Mouse (Mus musculus) limb, embryonic 14.5 days (tissue): ENCODE data around the gene Fam53b. TPM values are rescaled to one million over a fixed set of nuclear protein-coding genes. Genes with fewer than 3 reads are reported as not detected.

ENCODE experiments used
- ATAC-seq: fragments of 200-750 bp; cut with Nextera tagmentation; 2 replicates; pipeline ENCODE4 v1.8.0; 2017; ENCODE audit warnings: low read depth, moderate number of reproducible peaks, moderate TSS enrichment; ENCODE audit not compliant: low FRiP score
- DNase-seq: peaks from one replicate; pipeline ENCODE4 v3.0.0-alpha.2; 2015; ENCODE audit warnings: low spot score
- H3K27ac ChIP-seq: fragments of 300-500 bp; sonication (generic); replicated peaks from 2 replicates; pipeline ENCODE4 v1.5.1; 2014; ENCODE audit warnings: low read depth, mild to moderate bottlenecking, low read length, moderate library complexity, mixed read lengths
- H3K27me3 ChIP-seq: fragments of 300-500 bp; sonication (generic); 2 replicates; pipeline ENCODE4 v1.6.1; 2014; ENCODE audit warnings: low read length, mixed read lengths; ENCODE audit not compliant: control insufficient read depth, insufficient read depth
- H3K36me3 ChIP-seq: fragments of 300-500 bp; sonication (generic); 2 replicates; pipeline ENCODE4 v1.6.1; 2014; ENCODE audit warnings: mild to moderate bottlenecking, low read length, moderate library complexity, mixed read lengths; ENCODE audit not compliant: control insufficient read depth, insufficient read depth
- H3K4me1 ChIP-seq: fragments of 300-500 bp; sonication (generic); 2 replicates; pipeline ENCODE4 v1.6.1; 2014; ENCODE audit warnings: antibody characterized with exemption, low read length, mixed read lengths; ENCODE audit not compliant: control insufficient read depth, insufficient read depth
- H3K4me2 ChIP-seq: fragments of 300-500 bp; sonication (generic); replicated peaks from 2 replicates; pipeline ENCODE4 v1.6.1; 2014; ENCODE audit warnings: low read depth, mild to moderate bottlenecking, low read length, moderate library complexity; ENCODE audit not compliant: severe bottlenecking
- H3K4me3 ChIP-seq: fragments of 300-500 bp; sonication (generic); replicated peaks from 2 replicates; pipeline ENCODE4 v1.5.1; 2014; ENCODE audit warnings: low read length
- H3K9ac ChIP-seq: fragments of 300-500 bp; sonication (generic); 2 replicates; pipeline ENCODE4 v1.6.1; 2014; ENCODE audit warnings: mild to moderate bottlenecking, low read depth, low read length, moderate library complexity; ENCODE audit not compliant: severe bottlenecking
- H3K9me3 ChIP-seq: fragments of 300-500 bp; sonication (generic); 2 replicates; pipeline ENCODE4 v1.6.1; 2016; ENCODE audit warnings: low read length; ENCODE audit not compliant: control insufficient read depth
- POLR2A ChIP-seq: fragments of 200-500 bp; IDR thresholded peaks from 2 replicates; pipeline ENCODE4 v1.8.0; 2012; ENCODE audit warnings: inconsistent platforms, mild to moderate bottlenecking, moderate library complexity, borderline replicate concordance; ENCODE audit not compliant: insufficient read depth, insufficient read length; ENCODE audit errors: extremely low read depth
- whole genome bisulfite sequencing: fragments of 180-500 bp; shearing (Covaris S2); extraction: QIAGEN DNeasy Blood & Tissue Kit; methylation state at CpG from one replicate; pipeline ENCODE4 v1.1.7; 2014; 5-methylcytosine and 5-hydroxymethylcytosine counted together
- polyA plus RNA-seq, 2 experiments: library from polyadenylated mRNA; depleted of rRNA in 1 of 2; stranded (reverse) in 1 of 2; unstranded in 1 of 2; fragments of >200 nt; fragmentation: Nextera tagmentation in 1 of 2; extraction: Ambion mirVana in 1 of 2; gene quantifications; 2 replicates each; pipeline versions ENCODE4 v1.2.1 to v1.2.3; 2012 to 2014

Fam53b gene
- polyA plus RNA-seq, 2 experiments: 15.1 to 20.8 TPM

DNA sequence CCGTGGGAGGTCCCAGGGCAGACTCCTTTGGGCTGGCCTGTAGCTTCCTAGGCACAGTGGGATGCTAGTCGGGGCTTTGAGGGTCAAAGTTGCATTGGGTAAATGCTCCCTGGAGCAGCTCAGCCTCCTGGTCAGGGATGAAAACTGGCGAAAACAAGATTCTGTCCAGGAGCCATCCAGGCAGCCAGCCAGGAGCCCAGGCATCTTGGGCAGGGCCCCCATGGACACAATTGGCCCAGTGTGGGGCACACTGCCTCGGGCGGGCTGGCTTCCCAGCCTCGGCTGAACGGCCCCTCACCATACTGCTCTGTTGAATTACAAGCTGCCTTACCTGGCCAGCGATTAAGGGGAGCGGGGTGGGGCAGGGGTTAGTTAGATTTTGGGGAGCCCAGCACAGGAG, 121.0 kb downstream of the Fam53b start:
- no peak for DNase-seq
- Histone ChIP-seq H3K4me1 (0 out of 2 replicates have a peak, but pooled peaks cover 15% of the 10 kb centered on the region), H3K9me3 (no peaks in the 10 kb centered on the region), H3K9ac (no peak overlapping the region), H3K4me2 (no peak overlapping the region), H3K27ac (no peak overlapping the region), H3K36me3 (no peaks in the 10 kb centered on the region), H3K4me3 (no peak overlapping the region), H3K27me3 (no peaks in the 10 kb centered on the region)
- WGBS: 68% methylated on average over 9 of the region's 9 CpGs
- TF ChIP-seq POLR2A: no peak
- ATAC-seq: no peak

DNA sequence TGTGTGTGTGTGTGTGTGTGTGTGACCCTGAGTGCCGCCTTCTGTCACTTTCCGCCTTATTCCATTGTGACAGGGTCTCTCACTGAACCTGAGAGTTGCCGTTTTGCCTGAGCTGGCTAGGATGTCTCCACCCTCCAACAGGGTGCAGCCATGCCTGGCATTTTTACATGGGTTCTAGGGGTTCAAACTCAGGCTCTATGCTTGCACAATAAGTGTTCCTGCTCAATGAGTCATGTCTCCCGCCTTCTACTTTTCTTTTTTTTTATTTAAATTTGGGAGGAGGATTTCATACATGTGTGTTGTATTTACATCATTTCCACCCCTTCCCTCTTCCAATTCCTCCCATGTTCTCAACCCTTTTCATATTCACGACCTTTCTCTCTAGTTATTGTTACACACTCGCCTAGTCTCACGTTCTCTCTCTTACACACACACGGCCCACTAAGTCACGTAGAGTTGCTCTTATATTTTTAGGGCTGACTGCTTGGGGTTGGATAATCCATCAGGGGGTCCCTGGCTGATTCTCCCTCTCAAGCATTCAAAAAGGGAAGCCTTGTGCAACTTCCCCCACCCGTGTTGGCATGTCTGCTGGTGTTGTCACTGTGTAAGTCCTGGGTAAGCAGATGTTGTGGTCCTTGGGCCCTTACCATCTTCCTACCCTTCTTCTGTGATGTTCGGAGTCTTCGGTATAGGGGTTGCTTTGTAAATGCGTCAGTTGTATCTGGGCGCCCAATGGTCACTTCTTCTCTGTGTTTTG, 122.8 kb downstream of the Fam53b start:
- H3K4me2 ChIP-seq: no peak overlapping the region
- DNase-seq: no peak
- no peaks in the 10 kb centered on the region for H3K36me3 ChIP-seq
- H3K4me3 ChIP-seq: no peak overlapping the region
- no peak for ATAC-seq
- no peak overlapping the region for H3K9ac ChIP-seq
- WGBS: 85% methylated on average over 14 of the region's 14 CpGs
- H3K4me1 ChIP-seq: 0 out of 2 replicates have a peak, but pooled peaks cover 15% of the 10 kb centered on the region
- no peak overlapping the region for H3K27ac ChIP-seq
- no peaks in the 10 kb centered on the region for H3K27me3 ChIP-seq
- TF ChIP-seq POLR2A: no peak
- no peaks in the 10 kb centered on the region for H3K9me3 ChIP-seq

DNA sequence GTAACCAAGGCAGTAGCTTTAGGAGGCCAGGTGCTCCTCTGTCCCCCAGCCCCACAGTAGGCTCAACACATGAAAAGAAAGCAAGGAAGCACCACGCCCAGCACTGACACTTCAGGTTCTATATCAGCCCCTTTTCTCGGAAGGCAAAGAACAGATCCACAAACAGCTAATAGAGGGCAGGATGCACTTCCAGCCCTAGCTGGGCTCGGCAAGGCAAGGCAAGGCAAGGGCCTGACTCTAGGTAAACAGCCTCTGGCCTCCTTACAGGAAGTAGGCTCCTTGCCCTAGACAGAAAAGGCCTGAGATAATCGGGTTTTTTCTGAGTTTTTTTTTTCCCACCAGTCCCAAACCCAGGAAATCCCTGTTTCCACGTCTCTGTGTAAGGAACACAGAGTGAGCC, 124.0 kb downstream of the Fam53b start:
- 0 out of 2 replicates have a peak, but pooled peaks cover 15% of the 10 kb centered on the region for H3K4me1 ChIP-seq
- 69% methylated on average over 5 of the region's 5 CpGs for WGBS
- no peak overlapping the region for H3K9ac ChIP-seq
- no peak overlapping the region for H3K4me2 ChIP-seq
- no peak for TF ChIP-seq POLR2A
- ATAC-seq (no peak), DNase-seq (no peak)
- no peaks in the 10 kb centered on the region for H3K9me3 ChIP-seq
- no peaks in the 10 kb centered on the region for H3K36me3 ChIP-seq
- H3K27me3 ChIP-seq: no peaks in the 10 kb centered on the region
- H3K27ac ChIP-seq: peak overlapping the region; percentile 53
- H3K4me3 ChIP-seq: no peak overlapping the region

DNA sequence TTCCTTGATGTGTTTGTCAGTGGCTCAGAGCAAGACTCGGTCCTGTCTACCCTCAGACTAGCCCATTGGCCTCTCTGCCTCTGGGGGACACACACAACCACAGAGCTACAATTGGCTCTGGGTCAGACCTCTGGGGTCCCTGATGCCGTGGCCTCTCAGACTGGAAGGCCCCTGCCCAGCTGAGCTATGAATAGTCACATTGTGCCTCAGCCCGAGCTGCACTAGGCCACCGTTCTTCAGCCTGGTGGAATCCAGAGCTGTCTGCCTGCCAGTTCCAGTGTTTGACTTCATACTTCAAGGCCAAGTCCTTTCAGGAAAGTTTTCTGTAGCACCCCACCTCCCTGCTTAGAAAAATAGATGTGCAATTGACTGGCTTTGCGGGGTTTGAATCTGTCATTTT, 125.0 kb downstream of the Fam53b start:
- H3K27ac ChIP-seq: peak overlapping the region; percentile 71
- 49% methylated on average over 5 of the region's 5 CpGs for WGBS
- DNase-seq: peak; percentile 54

DNA sequence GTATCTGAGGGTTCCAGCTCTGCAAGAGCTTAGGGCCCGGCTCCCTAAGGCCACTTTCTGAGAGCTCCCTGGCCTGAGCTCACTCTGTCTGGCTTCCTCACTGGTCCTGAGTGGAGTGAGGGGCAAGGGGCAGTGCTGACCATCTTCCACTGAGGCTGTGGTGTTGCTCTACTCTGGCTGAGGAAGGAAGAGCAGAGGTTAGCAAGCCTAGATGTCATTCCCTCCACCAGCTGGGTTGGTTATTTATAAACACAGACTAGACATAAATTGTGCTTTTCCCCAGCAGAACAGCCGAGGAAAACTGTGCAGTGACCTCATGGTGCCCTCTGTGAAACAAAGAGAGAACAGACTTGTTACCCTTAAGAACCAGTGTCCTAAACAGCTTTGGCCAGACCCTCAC, 125.8 kb downstream of the Fam53b start:
- Histone ChIP-seq H3K27ac (peak overlapping the region; percentile 71), H3K9me3 (no peaks in the 10 kb centered on the region), H3K27me3 (no peaks in the 10 kb centered on the region), H3K36me3 (no peaks in the 10 kb centered on the region), H3K4me2 (no peak overlapping the region), H3K9ac (no peak overlapping the region), H3K4me1 (0 out of 2 replicates have a peak, but pooled peaks cover 20% of the 10 kb centered on the region), H3K4me3 (no peak overlapping the region)
- 53% methylated on average over 2 of the region's 2 CpGs for WGBS
- ATAC-seq: no peak
- DNase-seq: no peak
- no peak for TF ChIP-seq POLR2A

More for the DNA sequence above, 125.0 kb downstream of the Fam53b start:
- Histone ChIP-seq H3K4me1 (0 out of 2 replicates have a peak, but pooled peaks cover 15% of the 10 kb centered on the region), H3K9ac (no peak overlapping the region), H3K27me3 (no peaks in the 10 kb centered on the region), H3K9me3 (no peaks in the 10 kb centered on the region), H3K36me3 (no peaks in the 10 kb centered on the region), H3K4me2 (no peak overlapping the region), H3K4me3 (no peak overlapping the region)
- ATAC-seq: peak; percentile 69
- no peak for TF ChIP-seq POLR2A
